Mouse (Mus musculus): ENCODE results near the gene Pf4. TPM values are rescaled to one million over a fixed set of nuclear protein-coding genes. Genes with fewer than 3 reads are reported as not detected.
"Not testable (repeated sequence)": the region's sequence is repeated elsewhere in the genome, so short reads cannot be mapped to it uniquely, and the experiment has no call there.

The Pf4 gene
- polyA plus RNA-seq, 1 experiment from 2014 or later: 41.2 TPM

DNA sequence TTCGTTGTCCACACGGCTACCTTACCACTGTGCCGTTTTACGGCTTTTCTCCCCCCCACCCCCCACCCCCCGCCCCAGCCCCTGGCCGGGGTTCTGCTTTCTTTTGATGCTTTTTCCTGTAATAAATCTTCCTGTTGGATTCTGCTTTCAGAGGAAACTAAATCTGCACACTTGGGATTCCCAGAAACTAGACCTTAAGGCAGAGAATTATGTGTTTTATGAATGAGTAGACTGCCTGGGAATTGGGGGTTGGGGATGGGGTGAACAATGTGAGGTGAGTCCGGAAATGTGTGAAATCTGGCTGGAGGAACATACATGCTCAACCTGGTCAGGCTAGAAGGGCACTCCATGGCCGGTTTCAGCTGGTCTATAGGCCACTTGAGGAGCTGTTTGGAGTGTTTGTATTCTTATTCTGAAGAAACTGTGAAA lies 17.9 kb downstream of the Pf4 start:
- no peaks in the 10 kb centered on the region for H3K27me3 ChIP-seq
- no peak overlapping the region for H3K9ac ChIP-seq
- no peaks in the 10 kb centered on the region for H3K9me3 ChIP-seq
- WGBS: 91% methylated on average over 8 of the region's 8 CpGs
- no peak overlapping the region for H3K27ac ChIP-seq
- H3K4me2 ChIP-seq: no peak overlapping the region
- no peaks in the 10 kb centered on the region for H3K36me3 ChIP-seq (replicated peaks)
- H3K4me1 ChIP-seq: peaks cover 3% of the 10 kb centered on the region; the same call in 1 of the 2 replicates
- no peak overlapping the region for H3K4me3 ChIP-seq (replicated peaks)
- no peak for ATAC-seq (ENCODE audit: low FRiP score)

DNA sequence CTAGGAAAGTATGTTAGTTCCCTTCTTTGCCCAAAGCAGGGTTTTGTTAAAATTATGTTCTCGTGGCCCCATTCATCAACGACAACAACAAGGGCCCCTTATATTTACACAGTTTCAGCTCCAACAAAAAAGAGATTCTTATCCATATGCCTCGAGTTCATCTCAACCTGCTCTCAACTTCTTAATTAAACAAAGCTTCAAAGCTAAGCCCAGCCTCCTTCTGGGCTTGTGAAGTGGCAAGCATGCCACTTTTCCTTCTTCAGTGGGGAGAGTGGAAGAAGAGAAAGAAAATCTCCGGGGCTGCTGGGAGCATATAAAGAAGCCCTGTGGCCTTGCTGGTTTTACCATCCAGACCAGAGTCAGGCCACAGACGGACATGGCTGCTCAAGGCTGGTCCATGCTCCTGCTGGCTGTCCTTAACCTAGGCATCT lies 22.0 kb downstream of the Pf4 start, which contains the start of gene Cxcl15:
Gene Cxcl15, plus strand, starts transcription at position 340 of the 431 bp plus-strand sequence.
- Histone ChIP-seq H3K4me2 (no peak within 1 kb of the TSS), H3K4me1 (no peaks in the 10 kb centered on the region), H3K9me3 (no peaks in the 10 kb centered on the region), H3K9ac (no peak within 1 kb of the TSS), H3K27ac (no peak within 1 kb of the TSS), H3K27me3 (no peaks in the 10 kb centered on the region), H3K36me3 (replicated peaks) (no peaks in the 10 kb centered on the region), H3K4me3 (replicated peaks) (no peak within 1 kb of the TSS)
- WGBS: 55% methylated on average over 5 of the region's 5 CpGs
- ATAC-seq (ENCODE audit: low FRiP score): no peak

GRCm38 (mm10) chr5:90795392-90795791 lies 23.2 kb downstream of the Pf4 start:
- H3K9me3 ChIP-seq; H3K27ac ChIP-seq; ATAC-seq (ENCODE audit: low FRiP score); H3K9ac ChIP-seq; H3K4me3 ChIP-seq (replicated peaks); H3K4me2 ChIP-seq; H3K36me3 ChIP-seq (replicated peaks); H3K27me3 ChIP-seq; H3K4me1 ChIP-seq: not testable (repeated sequence)
- WGBS: 89% methylated on average over 2 of the region's 2 CpGs

DNA sequence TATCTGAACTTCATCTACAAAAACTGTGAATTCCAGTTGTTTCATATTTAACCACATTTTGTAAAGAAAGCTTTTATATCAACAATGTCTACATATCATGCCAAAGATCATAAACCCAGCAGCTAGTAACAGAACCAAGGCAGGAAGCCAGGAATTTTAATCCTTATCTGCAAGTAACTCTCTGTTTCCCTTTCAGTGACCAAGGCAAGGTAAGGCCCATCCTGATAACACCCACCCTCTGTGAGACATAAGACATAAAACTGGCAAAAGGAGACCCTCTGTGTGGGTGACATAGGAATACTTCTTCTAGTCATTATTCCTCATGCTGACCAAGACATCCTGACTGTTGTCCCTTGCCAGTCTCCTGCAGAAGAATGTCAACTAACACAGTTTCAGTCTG lies 32.3 kb downstream of the Pf4 start:
- Histone ChIP-seq H3K4me1 (no peaks in the 10 kb centered on the region), H3K36me3 (replicated peaks) (no peaks in the 10 kb centered on the region), H3K9me3 (no peaks in the 10 kb centered on the region), H3K27me3 (no peaks in the 10 kb centered on the region), H3K9ac (no peak overlapping the region), H3K4me3 (replicated peaks) (no peak overlapping the region), H3K27ac (no peak overlapping the region), H3K4me2 (no peak overlapping the region)
- ATAC-seq (ENCODE audit: low FRiP score): no peak

DNA sequence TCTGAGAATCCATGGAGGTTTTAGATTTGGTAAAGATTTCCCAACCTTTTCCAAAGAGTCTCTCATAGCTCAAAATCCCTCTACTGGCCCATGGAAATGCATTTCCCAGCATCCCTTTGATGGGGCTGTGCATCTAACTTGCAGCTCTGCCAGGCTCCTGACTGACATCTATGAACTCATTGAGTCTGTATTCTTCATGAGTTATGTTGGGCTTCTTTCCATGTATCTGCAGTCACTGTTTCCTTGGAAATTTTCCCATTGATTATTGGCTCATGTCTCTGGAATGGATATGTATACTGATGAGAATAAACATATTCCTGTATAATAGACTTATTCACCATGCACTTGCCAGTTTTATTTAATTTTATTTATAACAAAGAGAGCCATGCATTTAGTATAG lies 33.8 kb downstream of the Pf4 start:
- H3K4me1 ChIP-seq: no peaks in the 10 kb centered on the region
- H3K4me3 ChIP-seq (replicated peaks): no peak overlapping the region
- ATAC-seq (ENCODE audit: low FRiP score): no peak
- H3K27me3 ChIP-seq: no peaks in the 10 kb centered on the region
- no peaks in the 10 kb centered on the region for H3K9me3 ChIP-seq
- no peak overlapping the region for H3K4me2 ChIP-seq
- H3K9ac ChIP-seq: no peak overlapping the region
- H3K36me3 ChIP-seq (replicated peaks): no peaks in the 10 kb centered on the region
- H3K27ac ChIP-seq: no peak overlapping the region

DNA sequence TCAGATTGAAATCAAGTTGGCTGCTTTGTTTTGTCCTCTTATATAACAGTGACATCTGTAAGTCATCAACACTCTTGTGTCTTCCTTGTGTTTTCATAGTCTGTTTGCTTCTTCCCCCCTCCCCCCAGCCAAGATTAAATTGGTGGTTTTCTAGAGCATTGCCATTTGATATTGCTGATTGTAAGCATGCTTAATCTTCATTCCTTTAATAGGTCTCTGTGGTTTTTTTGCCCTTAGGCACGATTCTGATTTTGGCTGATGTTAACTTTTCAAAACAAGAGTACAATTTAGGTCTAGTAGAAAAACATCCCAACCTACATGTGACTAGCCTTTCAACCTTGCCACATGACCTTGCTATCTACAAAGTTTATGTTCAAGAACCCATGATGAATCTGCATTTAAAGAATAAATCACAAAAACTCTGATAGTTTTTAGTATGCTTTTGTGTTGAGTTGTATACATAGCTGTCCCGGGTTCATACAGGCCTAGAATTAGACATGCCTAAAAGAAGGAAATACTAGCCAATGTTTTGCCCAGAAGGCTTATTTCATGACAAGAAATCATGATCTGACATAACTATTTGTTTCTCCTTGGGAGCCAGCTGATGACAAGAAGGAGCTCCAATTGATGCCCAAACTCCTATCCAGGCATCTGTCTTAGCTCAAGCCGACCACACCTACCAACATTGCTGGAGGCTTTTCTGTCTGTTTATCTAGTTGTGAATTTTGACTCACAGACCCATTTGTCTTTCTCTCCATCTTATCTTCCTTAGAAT lies 35.1 kb downstream of the Pf4 start:
- H3K27ac ChIP-seq: no peak overlapping the region
- no peak for ATAC-seq (ENCODE audit: low FRiP score)
- no peaks in the 10 kb centered on the region for H3K27me3 ChIP-seq
- H3K4me3 ChIP-seq (replicated peaks): no peak overlapping the region
- no peaks in the 10 kb centered on the region for H3K9me3 ChIP-seq
- no peak overlapping the region for H3K4me2 ChIP-seq
- no peak overlapping the region for H3K9ac ChIP-seq
- WGBS: 86% methylated on average over 3 of the region's 3 CpGs
- no peaks in the 10 kb centered on the region for H3K4me1 ChIP-seq
- H3K36me3 ChIP-seq (replicated peaks): no peaks in the 10 kb centered on the region

GRCm38 (mm10) chr5:90819756-90820155 lies 47.5 kb downstream of the Pf4 start:
- Histone ChIP-seq H3K9ac (no peak overlapping the region), H3K27me3 (no peaks in the 10 kb centered on the region), H3K4me3 (replicated peaks) (no peak overlapping the region), H3K4me2 (no peak overlapping the region), H3K9me3 (no peaks in the 10 kb centered on the region), H3K4me1 (no peaks in the 10 kb centered on the region), H3K27ac (no peak overlapping the region), H3K36me3 (replicated peaks) (no peaks in the 10 kb centered on the region)
- ATAC-seq (ENCODE audit: low FRiP score): no peak

Small RNA genes within 50 kb of the gene (microRNA-seq; reads per million reads assigned to microRNA genes)
- not detected for gene Gm24322

Other genes starting within 250 kb of the Pf4 start
- not detected in 2 replicates for gene 5830473C10Rik, start 211.3 kb upstream of the Pf4 start, polyA plus RNA-seq (2016; fragmentation: Nextera tagmentation; extraction: Ambion mirVana)
- 0.62 and 1.0 TPM in 2 replicates for gene Rassf6, start 131.8 kb upstream of the Pf4 start, polyA plus RNA-seq (2016; fragmentation: Nextera tagmentation; extraction: Ambion mirVana)
- gene Cxcl5, start 13.1 kb upstream of the Pf4 start, polyA plus RNA-seq (2016; fragmentation: Nextera tagmentation; extraction: Ambion mirVana): 0.17 TPM in 1 of 2 replicates, not detected in the other
- gene Ppbp, start 3.9 kb upstream of the Pf4 start, polyA plus RNA-seq (2016; fragmentation: Nextera tagmentation; extraction: Ambion mirVana): 4.9 and 6.6 TPM in 2 replicates
- gene Cxcl3, start 13.7 kb downstream of the Pf4 start, polyA plus RNA-seq (2016; fragmentation: Nextera tagmentation; extraction: Ambion mirVana): not detected in 2 replicates
- not detected in 2 replicates for gene Cxcl15, start 22.1 kb downstream of the Pf4 start, polyA plus RNA-seq (2016; fragmentation: Nextera tagmentation; extraction: Ambion mirVana)
- not detected in 2 replicates for gene Cxcl1, start 118.8 kb downstream of the Pf4 start, polyA plus RNA-seq (2016; fragmentation: Nextera tagmentation; extraction: Ambion mirVana)
- gene Cxcl2, start 131.4 kb downstream of the Pf4 start, polyA plus RNA-seq (2016; fragmentation: Nextera tagmentation; extraction: Ambion mirVana): not detected in 2 replicates
- gene Mthfd2l, start 158.7 kb downstream of the Pf4 start, polyA plus RNA-seq (2016; fragmentation: Nextera tagmentation; extraction: Ambion mirVana): 96.0 and 100 TPM in 2 replicates

Data from forebrain, embryonic 12.5 days (tissue).